Mouse (Mus musculus): ENCODE results near the gene Cnga3.

GRCm38 (mm10) chr1:37308743-37309100, 94.5 kb downstream of the Cnga3 start:
- no peak for TF ChIP-seq POLR2A (IDR thresholded peaks at IDR 0.05; ENCODE audit: insufficient read depth, low read length)
- no peak for TF ChIP-seq CTCF (IDR thresholded peaks at IDR 0.05; ENCODE audit: low read depth, low read length)

All from ES-Bruce4 (cell line).